Mouse (Mus musculus): Measurements from ENCODE around the gene Pdzd9. TPM values are rescaled to one million over a fixed set of nuclear protein-coding genes. Genes with fewer than 3 reads are reported as not detected.
"Not testable (repeated sequence)": the region's sequence is repeated elsewhere in the genome, so short reads cannot be mapped to it uniquely, and the experiment has no call there.

Pdzd9 gene
- 0.05 TPM in 1 of 2 replicates, not detected in the other for polyA plus RNA-seq (2012; rRNA removed)

GRCm38 (mm10) chr7:120670153-120670875 is at the start of gene Pdzd9:
Pdzd9 (minus strand) TSS chr7:120670343.
- no peak within 1 kb of the TSS for H3K4me3 ChIP-seq (ENCODE audit: control insufficient read depth, insufficient read depth, low read length)
- H3K27me3 ChIP-seq (ENCODE audit: control insufficient read depth, insufficient read depth, low read length) = no peaks in the 10 kb centered on the region
- DNase-seq = peak; percentile 71
- no peaks in the 10 kb centered on the region for H3K36me3 ChIP-seq (ENCODE audit: control insufficient read depth, insufficient read depth, low read length)
- no peak within 1 kb of the TSS for H3K27ac ChIP-seq (ENCODE audit: control insufficient read depth, insufficient read depth, low read length)
- WGBS = 25% methylated on average over 14 of the region's 14 CpGs
- TF ChIP-seq POLR2A (IDR thresholded peaks at IDR 0.05; ENCODE audit: control insufficient read depth, extremely low read depth, insufficient read depth, low read length, poor library complexity) (no peak), CTCF (IDR thresholded peaks at IDR 0.05; ENCODE audit: borderline replicate concordance, control insufficient read depth, extremely low read depth, insufficient read depth, low read length, poor library complexity) (peak; percentile 93)
- H3K4me1 ChIP-seq (replicated peaks; ENCODE audit: control insufficient read depth, insufficient read depth, low read length) = no peaks in the 10 kb centered on the region

GRCm38 (mm10) chr7:120717261-120717660 is 47.1 kb upstream of the Pdzd9 start:
- H3K36me3 ChIP-seq (ENCODE audit: control insufficient read depth, insufficient read depth, low read length) = no peaks in the 10 kb centered on the region
- TF ChIP-seq CTCF (IDR thresholded peaks at IDR 0.05; ENCODE audit: borderline replicate concordance, control insufficient read depth, extremely low read depth, insufficient read depth, low read length, poor library complexity) (no peak), POLR2A (IDR thresholded peaks at IDR 0.05; ENCODE audit: control insufficient read depth, extremely low read depth, insufficient read depth, low read length, poor library complexity) (no peak)
- 86% methylated on average over 2 of the region's 2 CpGs for WGBS
- H3K4me1 ChIP-seq (replicated peaks; ENCODE audit: control insufficient read depth, insufficient read depth, low read length) = peaks cover 7% of the 10 kb centered on the region
- no peak overlapping the region for H3K27ac ChIP-seq (ENCODE audit: control insufficient read depth, insufficient read depth, low read length)
- DNase-seq = no peak
- no peak overlapping the region for H3K4me3 ChIP-seq (ENCODE audit: control insufficient read depth, insufficient read depth, low read length)
- H3K27me3 ChIP-seq (ENCODE audit: control insufficient read depth, insufficient read depth, low read length) = no peaks in the 10 kb centered on the region

GRCm38 (mm10) chr7:120713951-120714350 is 43.8 kb upstream of the Pdzd9 start:
- 97% methylated on average over 11 of the region's 11 CpGs for WGBS
- not testable (repeated sequence) for H3K36me3 ChIP-seq (ENCODE audit: control insufficient read depth, insufficient read depth, low read length); H3K4me1 ChIP-seq (replicated peaks; ENCODE audit: control insufficient read depth, insufficient read depth, low read length); DNase-seq; H3K27me3 ChIP-seq (ENCODE audit: control insufficient read depth, insufficient read depth, low read length); H3K27ac ChIP-seq (ENCODE audit: control insufficient read depth, insufficient read depth, low read length); H3K4me3 ChIP-seq (ENCODE audit: control insufficient read depth, insufficient read depth, low read length)

GRCm38 (mm10) chr7:120713225-120713624 is 43.1 kb upstream of the Pdzd9 start:
- no peak overlapping the region for H3K27ac ChIP-seq (ENCODE audit: control insufficient read depth, insufficient read depth, low read length)
- no peaks in the 10 kb centered on the region for H3K36me3 ChIP-seq (ENCODE audit: control insufficient read depth, insufficient read depth, low read length)
- peaks cover 1% of the 10 kb centered on the region; the same call in 1 of the 2 replicates for H3K4me1 ChIP-seq (replicated peaks; ENCODE audit: control insufficient read depth, insufficient read depth, low read length)
- TF ChIP-seq CTCF (IDR thresholded peaks at IDR 0.05; ENCODE audit: borderline replicate concordance, control insufficient read depth, extremely low read depth, insufficient read depth, low read length, poor library complexity) (no peak), POLR2A (IDR thresholded peaks at IDR 0.05; ENCODE audit: control insufficient read depth, extremely low read depth, insufficient read depth, low read length, poor library complexity) (no peak)
- no peak for DNase-seq
- whole genome bisulfite sequencing = 81% methylated on average over 2 of the region's 2 CpGs
- H3K27me3 ChIP-seq (ENCODE audit: control insufficient read depth, insufficient read depth, low read length) = no peaks in the 10 kb centered on the region
- H3K4me3 ChIP-seq (ENCODE audit: control insufficient read depth, insufficient read depth, low read length) = no peak overlapping the region

- Histone ChIP-seq H3K36me3 (ENCODE audit: control insufficient read depth, insufficient read depth, low read length) (no peaks in the 10 kb centered on the region), H3K27ac (ENCODE audit: control insufficient read depth, insufficient read depth, low read length) (no peak overlapping the region), H3K4me1 (replicated peaks; ENCODE audit: control insufficient read depth, insufficient read depth, low read length) (no peaks in the 10 kb centered on the region), H3K4me3 (ENCODE audit: control insufficient read depth, insufficient read depth, low read length) (no peak overlapping the region), H3K27me3 (ENCODE audit: control insufficient read depth, insufficient read depth, low read length) (no peaks in the 10 kb centered on the region)
- no peak for TF ChIP-seq POLR2A (IDR thresholded peaks at IDR 0.05; ENCODE audit: control insufficient read depth, extremely low read depth, insufficient read depth, low read length, poor library complexity)
- TF ChIP-seq CTCF (IDR thresholded peaks at IDR 0.05; ENCODE audit: borderline replicate concordance, control insufficient read depth, extremely low read depth, insufficient read depth, low read length, poor library complexity) = no peak
- WGBS = 94% methylated on average over 2 of the region's 2 CpGs
- DNase-seq = no peak
Measured at GRCm38 (mm10) chr7:120712071-120712470, 41.9 kb upstream of the Pdzd9 start.

- DNase-seq = no peak
- Histone ChIP-seq H3K27ac (ENCODE audit: control insufficient read depth, insufficient read depth, low read length) (no peak overlapping the region), H3K4me1 (replicated peaks; ENCODE audit: control insufficient read depth, insufficient read depth, low read length) (peaks cover 7% of the 10 kb centered on the region), H3K36me3 (ENCODE audit: control insufficient read depth, insufficient read depth, low read length) (no peaks in the 10 kb centered on the region), H3K4me3 (ENCODE audit: control insufficient read depth, insufficient read depth, low read length) (no peak overlapping the region), H3K27me3 (ENCODE audit: control insufficient read depth, insufficient read depth, low read length) (no peaks in the 10 kb centered on the region)
- WGBS = 18% methylated on average over 3 of the region's 3 CpGs
- no peak for TF ChIP-seq CTCF (IDR thresholded peaks at IDR 0.05; ENCODE audit: borderline replicate concordance, control insufficient read depth, extremely low read depth, insufficient read depth, low read length, poor library complexity)
- no peak for TF ChIP-seq POLR2A (IDR thresholded peaks at IDR 0.05; ENCODE audit: control insufficient read depth, extremely low read depth, insufficient read depth, low read length, poor library complexity)
Measured at GRCm38 (mm10) chr7:120703888-120704287, 33.7 kb upstream of the Pdzd9 start.

- no peaks in the 10 kb centered on the region for H3K27me3 ChIP-seq (ENCODE audit: control insufficient read depth, insufficient read depth, low read length)
- peaks cover 12% of the 10 kb centered on the region for H3K4me1 ChIP-seq (replicated peaks; ENCODE audit: control insufficient read depth, insufficient read depth, low read length)
- H3K4me3 ChIP-seq (ENCODE audit: control insufficient read depth, insufficient read depth, low read length) = no peak overlapping the region
- H3K27ac ChIP-seq (ENCODE audit: control insufficient read depth, insufficient read depth, low read length) = no peak overlapping the region
- DNase-seq = no peak
- TF ChIP-seq POLR2A (IDR thresholded peaks at IDR 0.05; ENCODE audit: control insufficient read depth, extremely low read depth, insufficient read depth, low read length, poor library complexity) (no peak), CTCF (IDR thresholded peaks at IDR 0.05; ENCODE audit: borderline replicate concordance, control insufficient read depth, extremely low read depth, insufficient read depth, low read length, poor library complexity) (no peak)
- WGBS = 85% methylated on average over 6 of the region's 6 CpGs
- no peaks in the 10 kb centered on the region for H3K36me3 ChIP-seq (ENCODE audit: control insufficient read depth, insufficient read depth, low read length)
Measured at GRCm38 (mm10) chr7:120699586-120699985, 29.4 kb upstream of the Pdzd9 start.

Measured in thymus, adult 2 months (tissue).